Mouse (Mus musculus): ENCODE data around the gene Hoxb2. TPM values are rescaled to one million over a fixed set of nuclear protein-coding genes. Genes with fewer than 3 reads are reported as not detected.

Gene Hoxb2
- total RNA-seq, 2 experiments from 2014 or later: not detected

- DNase-seq (ENCODE audit: low spot score in 2 of 2): no peak
Observed at GRCm38 (mm10) chr11:96334998-96335397, 15.3 kb upstream of the Hoxb2 start.

DNA sequence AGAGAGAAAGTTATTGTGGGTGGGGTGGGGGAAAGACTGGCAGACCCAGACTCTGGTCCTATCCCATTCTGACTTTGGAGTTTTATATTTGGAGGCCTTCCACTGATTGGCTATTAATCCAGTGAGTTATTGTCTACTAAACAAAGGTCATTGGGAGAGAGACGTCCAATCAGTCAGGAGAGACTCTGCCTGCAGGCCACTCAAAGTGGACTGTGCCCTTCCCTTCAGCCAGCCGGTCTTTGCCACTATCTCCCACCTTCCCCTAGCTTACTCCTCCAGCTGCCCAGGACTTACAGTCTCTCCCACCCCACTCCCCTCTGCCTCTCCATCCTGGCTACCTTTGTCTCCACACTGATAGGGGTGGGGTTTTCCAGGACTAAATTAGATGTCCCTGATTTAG, 13.7 kb upstream of the Hoxb2 start:
- DNase-seq (ENCODE audit: low spot score in 2 of 2): no peak

DNA sequence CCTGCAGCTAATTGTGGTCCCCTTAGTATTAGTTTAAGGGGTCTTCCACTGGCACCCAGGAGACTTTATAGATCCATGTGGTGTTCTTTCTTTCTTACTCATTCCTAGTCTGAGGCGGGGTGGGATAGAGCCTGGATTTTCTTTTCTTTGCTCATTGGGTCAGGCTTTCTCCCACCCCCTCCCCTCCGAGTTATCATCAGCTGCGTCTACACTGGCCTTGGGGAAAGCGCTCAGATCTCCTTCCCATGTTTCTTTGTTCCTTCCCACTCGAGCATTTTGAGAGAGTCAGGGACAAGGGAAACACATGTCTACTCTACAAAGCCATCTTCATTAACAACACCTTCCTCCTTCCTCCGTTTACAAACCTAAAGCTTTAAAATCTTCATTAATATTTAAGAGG, 13.3 kb upstream of the Hoxb2 start:
- no peak for DNase-seq (ENCODE audit: low spot score in 2 of 2)

DNA sequence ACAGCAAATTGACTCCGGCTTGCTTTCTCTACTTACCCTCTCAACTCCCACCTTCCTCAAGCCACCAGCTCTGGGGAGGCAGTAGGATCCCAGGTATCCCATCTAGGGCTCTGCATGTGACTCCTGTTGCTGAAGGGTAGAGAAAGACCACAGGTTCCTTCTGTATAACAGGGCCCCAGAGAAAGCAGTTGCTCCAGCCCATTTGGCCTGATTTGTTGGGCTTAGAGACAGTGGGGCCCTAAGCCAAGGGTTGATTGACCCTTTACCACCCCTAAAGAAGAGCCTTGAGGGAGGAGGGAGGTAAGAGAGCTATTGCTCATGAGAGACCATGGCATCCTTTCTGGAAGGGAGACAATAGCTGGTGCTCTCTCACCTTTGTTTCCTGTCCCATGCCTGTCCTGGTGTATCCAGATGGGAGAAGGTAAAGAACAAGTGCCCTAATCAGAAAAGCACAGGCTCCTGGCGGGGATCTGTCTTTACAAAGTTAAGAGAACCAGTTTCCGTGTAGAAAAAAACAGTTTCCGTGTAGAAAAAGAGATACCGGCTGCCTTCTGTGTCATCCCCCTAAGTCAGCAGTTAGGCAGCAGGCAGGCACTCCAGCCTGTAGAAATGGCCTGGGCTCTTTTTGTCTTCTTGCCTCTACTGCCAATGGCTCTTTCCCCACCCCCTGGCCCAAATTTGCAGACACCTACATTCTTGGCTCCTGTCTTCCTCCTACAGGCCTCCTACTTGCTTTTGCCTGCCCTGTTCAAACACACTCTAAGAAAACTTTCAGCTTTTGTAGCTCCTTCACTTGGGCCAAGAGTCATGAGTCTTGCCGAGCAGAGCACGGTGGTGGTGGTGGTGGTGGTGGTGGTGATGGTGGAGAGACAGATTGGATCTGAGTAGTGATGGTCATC, 11.1 kb upstream of the Hoxb2 start:
- DNase-seq (ENCODE audit: low spot score in 2 of 2): no peak

- DNase-seq (ENCODE audit: low spot score in 2 of 2): no peak
Observed at GRCm38 (mm10) chr11:96340698-96341365, 9.5 kb upstream of the Hoxb2 start.

- no peak for DNase-seq (ENCODE audit: low spot score in 2 of 2)
Observed at GRCm38 (mm10) chr11:96341701-96342575, 8.4 kb upstream of the Hoxb2 start.

DNA sequence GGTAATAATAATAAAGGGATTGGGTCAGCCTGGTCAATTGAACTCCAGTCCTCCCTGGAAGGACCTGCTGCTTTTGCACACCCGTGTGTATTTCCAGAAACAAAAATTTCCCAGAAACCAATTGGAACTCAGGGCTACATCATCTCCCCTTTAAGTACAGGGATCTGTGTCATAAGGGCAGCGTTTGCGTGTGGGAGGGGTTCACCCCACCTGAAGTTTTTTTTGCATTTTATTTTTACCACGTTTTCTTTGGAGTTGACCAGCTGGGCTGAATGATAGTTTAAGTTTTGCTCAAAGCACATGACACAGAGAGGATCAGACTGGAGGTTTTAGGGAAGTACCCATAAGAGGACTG, 7.8 kb upstream of the Hoxb2 start:
- DNase-seq (ENCODE audit: low spot score in 2 of 2): no peak

DNA sequence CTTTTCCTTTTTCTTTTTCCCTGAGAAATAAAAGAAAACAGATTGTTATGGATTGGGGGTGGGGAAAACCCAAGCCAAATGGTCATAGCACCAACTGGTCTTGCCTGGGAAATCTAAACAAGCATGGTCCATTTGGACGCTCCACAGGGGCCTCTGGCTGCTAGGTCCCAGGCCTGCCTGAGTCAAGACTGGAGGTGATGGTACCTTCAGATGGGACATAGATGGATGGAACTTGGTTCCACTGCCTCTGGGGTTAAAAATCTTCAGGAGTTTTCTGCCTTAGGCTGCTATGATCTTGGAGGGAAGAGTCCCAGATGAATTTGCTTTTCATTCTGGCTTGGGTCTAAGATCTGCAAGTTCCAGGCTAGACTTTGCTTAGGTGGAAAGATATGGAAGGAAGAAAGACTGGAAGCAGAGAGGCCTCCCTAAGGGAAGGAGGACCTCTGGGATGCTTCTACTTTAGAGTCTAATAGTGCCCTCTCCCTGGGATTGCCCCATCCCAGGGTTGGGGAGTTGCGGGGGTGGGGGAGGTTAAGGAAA, 7.0 kb upstream of the Hoxb2 start:
- no peak for DNase-seq (ENCODE audit: low spot score in 2 of 2)

GRCm38 (mm10) chr11:96344061-96344877, 6.1 kb upstream of the Hoxb2 start:
- no peak for DNase-seq (ENCODE audit: low spot score in 2 of 2)

- DNase-seq (ENCODE audit: low spot score in 2 of 2): no peak
Observed at GRCm38 (mm10) chr11:96344878-96345159, 5.5 kb upstream of the Hoxb2 start.

GRCm38 (mm10) chr11:96345220-96345892, 5.0 kb upstream of the Hoxb2 start:
- DNase-seq (ENCODE audit: low spot score in 2 of 2): no peak

- no peak for DNase-seq (ENCODE audit: low spot score in 2 of 2)
Observed at GRCm38 (mm10) chr11:96345893-96346806, 4.2 kb upstream of the Hoxb2 start.

- no peak for DNase-seq (ENCODE audit: low spot score in 2 of 2)
Observed at GRCm38 (mm10) chr11:96346916-96347520, 3.3 kb upstream of the Hoxb2 start.

GRCm38 (mm10) chr11:96347717-96348116, 2.6 kb upstream of the Hoxb2 start:
- no peak for DNase-seq (ENCODE audit: low spot score in 2 of 2)

DNA sequence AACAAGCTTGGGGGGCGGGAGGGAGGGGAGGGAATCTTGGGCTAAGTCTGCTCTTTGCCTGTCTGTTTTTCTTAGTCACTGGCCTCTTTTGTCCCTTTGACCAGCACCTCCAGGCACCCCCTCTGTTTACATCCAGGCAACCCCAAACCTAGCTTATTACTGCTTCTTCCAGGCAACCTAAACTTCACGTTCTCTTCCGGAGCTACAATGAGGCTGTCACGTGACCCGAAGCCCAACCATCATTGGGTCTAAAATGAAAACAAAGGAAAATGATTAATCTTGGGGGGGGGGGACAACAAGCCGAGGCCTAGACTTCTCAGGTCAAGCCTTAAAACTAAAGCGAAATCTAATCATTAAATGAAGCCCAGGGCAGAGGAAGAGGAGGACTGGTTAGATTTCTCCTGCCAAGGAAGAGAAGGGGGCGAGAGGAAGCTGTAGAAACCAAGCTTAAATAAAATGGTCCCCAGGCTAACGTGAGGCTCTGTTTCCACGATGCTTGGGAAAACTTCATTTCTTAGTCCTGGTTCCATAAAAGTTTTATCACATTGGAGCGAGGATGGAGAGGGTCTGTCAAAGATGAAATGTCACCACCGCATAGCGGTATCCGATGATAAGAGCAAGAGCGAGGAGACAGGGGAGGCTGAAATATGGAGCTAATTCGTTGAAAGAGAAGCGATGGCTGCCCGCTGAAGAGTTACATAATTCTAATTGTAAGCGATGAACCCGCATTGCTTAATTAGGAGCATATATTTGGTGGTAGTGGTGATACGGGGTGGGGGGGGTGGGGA, 2.0 kb upstream of the Hoxb2 start:
- DNase-seq (ENCODE audit: low spot score in 2 of 2): no peak

DNA sequence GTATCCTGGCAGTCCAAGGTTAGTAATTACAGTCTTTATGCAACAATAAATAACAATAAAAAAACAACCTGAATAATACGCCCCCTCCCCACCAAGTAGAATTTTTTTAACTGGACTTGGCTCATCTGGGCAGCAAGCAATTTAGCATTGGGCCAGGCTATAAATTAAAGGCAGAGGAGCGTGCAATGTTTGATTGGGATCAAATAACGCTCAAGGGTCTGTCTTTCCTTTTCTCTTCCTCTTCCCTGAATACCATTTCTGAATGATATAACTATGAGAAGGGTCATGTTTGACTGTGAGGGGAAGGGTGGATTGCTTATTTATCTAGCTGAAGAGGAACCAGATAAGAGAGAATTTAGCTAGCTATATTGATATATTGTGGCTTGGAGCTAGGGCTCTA, 1.3 kb upstream of the Hoxb2 start:
- DNase-seq (ENCODE audit: low spot score in 2 of 2): no peak

DNA sequence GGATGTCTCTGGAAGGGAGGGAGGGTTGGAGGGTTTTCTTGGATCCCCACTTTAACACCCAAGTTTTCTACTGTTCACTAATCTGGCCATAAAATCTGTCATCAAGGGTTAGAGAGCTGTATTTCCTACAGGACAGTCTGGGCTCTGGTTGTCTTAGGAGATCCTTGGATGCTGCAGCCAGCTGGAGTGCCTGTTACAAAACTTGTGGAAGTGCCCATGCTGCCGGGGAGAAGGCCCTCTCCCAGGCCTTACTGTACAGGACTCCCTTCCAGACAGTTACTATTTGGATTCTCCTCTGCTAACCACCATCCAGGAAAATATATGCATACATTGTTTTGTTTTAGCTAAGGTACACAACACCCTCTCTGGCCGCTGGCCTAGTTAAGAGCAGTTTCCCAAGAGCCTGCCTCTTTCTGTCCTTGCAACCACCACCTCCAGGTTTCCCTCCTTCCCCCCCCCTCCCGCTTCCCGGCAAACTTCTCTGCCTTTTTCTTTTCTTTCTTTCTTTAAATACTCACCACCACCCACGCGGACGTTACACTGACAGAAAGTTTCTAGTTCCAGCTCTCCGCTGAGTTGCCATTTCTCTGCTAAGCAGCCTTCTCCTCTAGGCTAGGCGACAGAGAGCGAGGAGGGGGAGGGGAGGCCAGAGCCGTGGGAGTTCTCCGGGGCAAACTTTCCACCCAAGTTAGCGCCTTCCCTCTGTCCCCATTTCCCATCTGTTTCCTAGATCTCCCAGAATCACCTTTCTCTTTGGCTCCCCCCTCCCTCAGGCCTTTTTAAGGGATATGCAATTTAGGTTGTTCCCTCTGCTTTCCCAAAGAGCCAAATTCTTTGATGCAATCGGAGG, 609 bp upstream of the Hoxb2 start:
- no peak for DNase-seq (ENCODE audit: low spot score in 2 of 2)
